Mouse (Mus musculus) mouse embryonic stem cell (cell line): ENCODE measurements around the gene Plekha8.

Source experiments
- in situ Hi-C, 2 experiments: fragments of 300-500 bp; cut with MboI; formaldehyde crosslinking; loops; 1 replicate in 1 of 2; 3 replicates in 1 of 2; pipeline ENCODE4 v1.14.3; 2019 to 2020; ENCODE audit warnings: low sequenced_read_pairs in 2 of 2, low pct_unique_long_range_greater_than_20kb in 1 of 2, mixed read lengths in 1 of 2; ENCODE audit not compliant: unreplicated experiment in 1 of 2

Plekha8 gene

DNA sequence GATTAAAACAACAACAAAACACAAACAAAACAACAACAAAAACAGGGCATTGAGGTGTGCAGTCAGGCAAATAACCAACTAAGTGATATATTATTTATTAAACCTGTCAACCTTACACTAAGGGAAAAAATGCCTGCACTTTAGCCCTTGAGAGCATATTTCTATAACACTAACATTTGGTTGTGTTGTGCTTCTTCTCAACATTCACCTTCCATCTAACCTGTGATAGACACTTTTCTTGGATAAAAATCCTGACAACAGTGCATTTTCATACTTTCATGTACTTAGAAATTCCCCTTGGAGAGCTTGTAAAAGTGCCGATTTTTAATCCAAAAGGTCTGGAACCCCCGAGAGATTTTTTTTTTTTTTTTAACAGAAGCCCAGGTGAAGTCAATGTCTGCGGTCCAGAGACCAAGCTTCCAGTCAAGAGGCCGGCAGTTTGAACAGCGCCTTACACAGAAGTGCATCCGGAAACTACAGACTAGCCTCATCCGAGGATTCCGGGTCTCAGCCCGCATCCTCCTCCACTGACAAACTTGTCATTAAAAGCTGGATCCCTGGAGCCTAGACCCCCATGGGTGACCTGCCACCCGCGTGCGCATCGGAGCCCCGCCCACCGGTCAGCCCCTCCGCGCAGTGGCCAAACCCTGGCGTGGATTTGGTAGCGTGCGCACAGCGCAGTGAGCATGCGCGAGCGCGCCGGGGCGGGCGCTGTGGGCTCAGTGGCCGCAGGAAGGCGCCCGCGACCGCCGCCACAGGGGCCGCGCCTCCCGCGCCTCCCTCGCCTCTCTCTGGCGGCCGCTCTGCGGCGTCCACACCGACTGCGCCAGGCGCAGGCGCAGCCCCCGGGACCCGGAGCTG, at the start of gene Plekha8:
TSS of gene Plekha8 (plus strand) at position 643 of the 861 bp plus-strand sequence.
- in situ Hi-C loops = no loop called here

- in situ Hi-C loops = no loop called here
These were observed 46.4 kb upstream of the Plekha8 start for GRCm38 (mm10) chr6:54548314-54549019.

GRCm38 (mm10) chr6:54549311-54549710, 45.6 kb upstream of the Plekha8 start:
- in situ Hi-C loops = no loop called here

- in situ Hi-C loops = no loop called here
These were observed 44.0 kb upstream of the Plekha8 start for GRCm38 (mm10) chr6:54550801-54551323.

DNA sequence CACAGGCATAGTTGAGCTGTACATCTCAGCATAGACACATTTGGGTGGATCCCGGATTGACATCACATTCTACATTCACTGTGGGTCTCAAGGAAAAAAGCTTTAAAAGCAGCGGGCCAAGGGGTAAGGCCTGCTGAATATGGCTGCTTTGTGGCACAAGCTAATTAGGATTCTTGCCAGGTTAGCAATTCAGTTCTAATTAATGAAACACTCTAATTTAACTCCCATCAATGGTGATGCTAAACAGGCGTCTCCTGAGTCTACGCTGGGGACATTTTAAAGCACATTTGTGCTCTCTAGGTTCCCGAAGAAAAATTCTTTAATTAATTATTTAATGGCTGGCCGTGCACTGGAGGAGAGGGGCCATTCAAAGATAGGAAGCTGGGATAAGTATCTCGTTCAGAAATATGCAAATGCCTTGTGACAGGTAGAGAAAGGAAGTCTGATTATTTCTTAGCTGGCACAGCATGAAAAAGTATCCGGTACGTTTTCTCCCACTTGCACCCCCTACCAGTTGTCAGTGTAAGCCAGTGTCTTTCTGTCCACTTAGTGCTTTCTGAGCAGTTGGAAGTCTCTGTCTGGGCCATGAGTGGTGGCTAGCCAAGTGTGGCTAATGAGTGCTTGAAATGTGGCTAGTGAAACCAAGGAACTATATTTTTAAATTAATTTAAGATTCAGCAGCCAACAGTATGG, 42.0 kb upstream of the Plekha8 start:
- in situ Hi-C loops = no loop called here

GRCm38 (mm10) chr6:54553632-54554031, 41.3 kb upstream of the Plekha8 start:
- in situ Hi-C loops = no loop called here

- in situ Hi-C loops = no loop called here
These were observed 40.4 kb upstream of the Plekha8 start for GRCm38 (mm10) chr6:54554341-54555110.

DNA sequence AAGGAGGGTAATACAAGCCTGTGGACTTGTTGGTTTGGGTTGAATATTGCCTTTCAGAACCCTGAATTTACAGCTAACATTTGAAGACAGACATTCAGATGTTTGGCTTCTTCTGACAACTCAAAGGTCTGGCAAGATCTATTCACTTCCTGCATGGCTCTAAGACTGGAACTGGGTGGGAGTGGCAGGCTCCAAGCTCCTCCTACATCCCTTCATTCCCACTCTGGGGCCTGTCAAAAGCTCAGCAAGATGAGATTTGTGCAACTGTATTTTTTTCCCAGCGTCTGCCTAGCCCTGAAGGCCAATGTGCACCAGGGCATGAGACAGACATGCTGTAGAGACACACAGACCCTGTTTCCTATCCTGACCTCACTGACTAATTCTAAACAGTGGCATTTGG, 39.1 kb upstream of the Plekha8 start:
- in situ Hi-C loops = no loop called here

DNA sequence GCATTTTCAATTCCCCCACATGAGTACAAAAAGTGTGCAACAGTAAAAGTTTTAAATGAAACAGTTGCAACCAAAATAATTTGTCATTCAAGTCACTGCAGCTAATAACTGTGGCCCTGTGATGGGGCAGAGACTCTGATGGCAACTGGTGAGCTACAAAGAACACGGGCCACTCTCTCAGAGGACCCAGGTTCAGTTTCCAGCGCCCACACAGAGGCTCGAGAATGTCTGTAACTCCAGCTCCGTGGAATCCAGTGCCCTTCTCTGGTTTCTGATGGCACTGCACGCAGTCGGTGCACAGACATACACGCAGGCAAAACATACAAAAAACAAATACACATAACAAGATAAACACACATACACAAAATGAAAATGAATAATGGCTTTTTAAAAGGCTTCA, 37.2 kb upstream of the Plekha8 start:
- in situ Hi-C loops = no loop called here

DNA sequence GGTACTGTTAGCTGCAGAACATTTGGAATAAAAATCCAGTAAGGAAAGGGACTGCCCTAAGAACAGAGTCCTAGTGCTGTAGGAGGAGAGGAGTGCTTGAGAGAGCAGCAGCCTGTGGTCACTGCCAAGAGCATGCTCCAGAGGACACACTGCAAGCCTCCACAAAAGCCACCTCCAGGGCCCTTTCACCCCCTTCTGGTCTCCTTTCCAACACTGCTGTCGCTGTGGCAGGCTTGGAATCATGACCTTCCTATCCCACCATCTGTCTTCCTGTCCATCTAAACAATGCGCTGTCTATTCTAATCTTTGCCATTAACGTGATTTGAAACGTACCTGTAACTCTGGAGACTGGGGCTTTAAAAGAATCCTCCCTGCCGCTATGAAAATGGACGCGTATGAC, 36.4 kb upstream of the Plekha8 start:
- in situ Hi-C loops = no loop called here

DNA sequence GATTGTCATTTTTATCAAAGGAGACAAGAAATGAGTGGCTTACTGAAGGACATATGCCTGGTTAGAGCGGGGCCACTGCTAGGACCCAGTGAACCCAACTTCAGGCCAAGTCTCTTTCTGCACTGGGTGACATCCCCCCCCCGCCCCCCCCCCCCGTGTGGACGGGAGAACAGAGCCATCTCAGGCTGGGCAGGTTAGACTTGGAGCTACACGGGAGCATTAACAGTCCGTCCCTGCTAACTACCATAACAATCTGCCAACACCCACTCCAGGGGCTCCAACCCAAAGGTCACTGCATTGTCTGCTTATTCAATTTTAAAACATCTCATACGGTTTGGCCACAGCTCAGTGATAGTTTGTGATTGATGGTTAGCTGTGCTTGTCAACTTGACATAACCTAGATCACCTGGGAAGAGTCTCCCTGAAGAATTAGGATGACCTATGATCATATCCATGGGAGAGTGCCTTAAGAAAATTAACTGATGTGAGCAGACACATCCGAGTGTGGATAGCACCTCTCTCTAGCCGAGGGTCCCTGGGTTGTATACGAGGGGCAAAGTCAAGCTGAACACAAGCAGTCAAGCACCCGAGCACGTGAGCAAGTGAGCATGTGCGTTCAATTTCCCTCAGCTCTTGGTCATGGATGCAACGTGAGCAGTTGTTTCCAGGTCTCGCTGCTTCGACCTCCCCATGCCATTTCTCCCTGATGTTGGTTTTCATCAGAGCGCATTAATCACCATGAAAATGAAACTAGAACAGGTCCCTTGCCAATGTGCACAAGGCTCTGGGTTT, 32.7 kb upstream of the Plekha8 start:
- in situ Hi-C loops = no loop called here

DNA sequence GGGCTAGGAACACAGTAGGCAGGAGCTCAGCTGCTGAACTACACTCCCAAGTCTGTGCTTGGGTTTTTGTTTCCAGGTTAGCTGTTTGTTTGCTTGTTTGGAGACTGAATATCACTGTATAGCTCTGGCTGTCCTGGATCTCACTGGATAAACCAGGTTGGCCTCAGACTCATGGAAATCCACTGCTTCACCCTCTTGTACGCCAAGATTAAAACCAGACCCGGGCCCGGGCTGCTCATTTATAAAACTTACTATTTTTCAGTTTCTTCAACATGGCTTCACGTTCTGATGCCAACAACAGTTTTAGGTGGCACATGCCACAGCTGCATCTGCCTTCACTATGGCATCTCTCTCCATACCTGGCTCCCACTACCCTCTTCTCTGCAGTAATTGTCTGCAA, 31.4 kb upstream of the Plekha8 start:
- in situ Hi-C loops = no loop called here

DNA sequence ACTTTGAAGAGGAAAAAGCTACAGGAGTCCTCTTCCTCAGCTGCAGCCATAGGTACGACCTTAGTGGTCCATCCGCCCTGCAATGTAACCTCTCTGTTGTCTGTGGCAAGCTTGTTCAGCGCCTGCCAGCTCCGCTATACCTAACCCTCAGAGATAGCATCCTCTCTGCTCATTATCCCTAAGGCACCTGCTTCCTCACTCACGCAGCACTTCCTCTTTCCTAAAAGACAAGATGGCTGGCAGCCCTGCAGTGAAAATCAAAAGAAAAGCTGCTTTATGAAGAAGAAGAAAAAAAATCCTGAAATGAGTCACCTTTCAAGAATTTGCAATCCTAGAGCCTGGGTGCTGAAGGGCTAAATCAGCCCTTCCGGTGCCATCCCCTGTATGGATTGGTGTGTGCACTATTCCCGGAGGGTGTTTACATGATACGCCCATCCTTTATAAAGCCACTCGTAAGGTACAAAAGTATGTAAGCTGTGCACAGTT, 30.4 kb upstream of the Plekha8 start:
- in situ Hi-C loops = no loop called here

DNA sequence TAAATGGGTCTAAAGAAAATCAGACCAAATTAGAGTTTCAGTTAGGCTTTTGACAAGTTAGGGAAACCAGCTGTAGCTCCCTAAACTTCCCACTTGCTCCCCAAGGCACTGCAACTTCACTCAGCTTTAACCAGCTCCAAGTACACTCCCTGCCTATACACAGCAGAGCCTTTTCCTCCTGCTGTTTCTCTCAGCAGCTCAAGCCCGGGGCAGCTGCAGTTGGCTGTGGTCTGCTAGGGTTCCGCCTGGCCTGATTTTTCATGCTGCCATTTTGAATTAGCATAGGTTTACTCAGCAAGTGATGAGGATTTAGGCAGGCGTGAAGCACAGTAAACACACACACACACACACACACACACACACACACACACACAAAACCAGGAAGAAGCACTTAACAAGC, 29.9 kb upstream of the Plekha8 start:
- in situ Hi-C loops = no loop called here

GRCm38 (mm10) chr6:54565665-54566545, 29.0 kb upstream of the Plekha8 start, which contains the start of gene Scrn1:
TSS of gene Scrn1 (minus strand) at chr6:54566489.
- in situ Hi-C loops = no loop called here

- in situ Hi-C loops = no loop called here
These were observed 28.4 kb upstream of the Plekha8 start for GRCm38 (mm10) chr6:54566546-54566919.

DNA sequence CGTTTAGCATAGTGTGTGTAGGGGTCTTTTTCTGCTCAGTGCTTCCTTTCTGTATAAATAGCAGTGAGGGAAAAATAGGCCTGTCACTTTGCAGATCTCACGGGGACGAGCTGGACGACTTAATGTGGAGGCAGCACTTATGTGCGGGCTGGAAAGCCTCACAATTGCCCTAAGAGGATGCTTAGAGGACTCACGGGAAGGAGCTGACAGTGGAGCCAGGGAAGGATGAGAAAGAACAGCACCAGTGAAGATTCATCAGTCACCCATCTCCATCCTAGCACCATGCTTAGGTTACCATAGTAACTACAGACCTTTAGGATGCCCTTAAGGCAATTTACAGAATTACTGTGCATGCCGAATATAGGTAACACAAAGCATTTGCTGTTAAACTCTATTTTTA, 25.1 kb upstream of the Plekha8 start:
- in situ Hi-C loops = no loop called here
